Mouse (Mus musculus): ENCODE data around the gene Dnase1l2.
A peak's percentile ranks its signal among the peaks of the same experiment; 100 is the strongest.

GRCm38 (mm10) chr17:24426471-24427169 is 16.3 kb downstream of the Dnase1l2 start, which contains the start of gene Eci1:
- TF ChIP-seq CTCF (IDR thresholded peaks at IDR 0.05; ENCODE audit: insufficient read depth, low read depth, low read length): no peak
- peak; percentile 79 for TF ChIP-seq POLR2A (IDR thresholded peaks at IDR 0.05; ENCODE audit: insufficient read depth, low read depth, low read length)
